Mouse (Mus musculus) right cerebral cortex, postnatal 25 days (tissue): ENCODE measurements at regions not wholly inside any gene's neighbourhood (a gene's known extent, or its start where the extent isn't known, plus 50 kb on each side); places are given as distances from the start of the nearest gene placed in this dataset.

Source experiments
- DNase-seq: peaks from one replicate; pipeline ENCODE4 v3.0.0; 2022

DNA sequence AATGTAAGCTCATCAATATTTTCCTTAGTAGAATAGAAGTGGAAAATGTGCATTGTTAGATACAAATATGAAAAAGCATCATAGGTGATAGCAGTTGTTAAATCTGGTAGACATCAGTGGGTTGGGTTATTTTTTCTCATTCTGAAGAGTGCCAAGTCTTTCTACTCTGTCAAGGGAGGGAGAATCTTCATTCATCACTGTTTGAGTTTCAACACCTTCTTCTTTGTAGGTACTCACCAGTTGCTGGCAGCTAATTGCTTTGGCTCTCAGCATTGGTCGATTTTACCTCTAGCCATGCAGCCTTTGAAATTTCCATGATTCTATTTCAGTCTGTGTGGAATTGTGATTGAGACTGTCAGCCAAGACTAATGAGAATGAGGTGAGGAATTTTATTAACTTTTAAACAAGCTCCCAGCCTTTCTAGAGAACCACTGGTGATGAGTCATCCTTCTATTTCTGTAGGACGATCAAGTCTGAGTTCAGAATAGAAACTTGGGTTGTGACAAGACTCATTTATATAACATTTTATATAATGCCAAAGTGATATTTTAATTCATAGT is 590.3 kb downstream of the Gabrg1 start:
- peak; percentile 16 for DNase-seq
